Mouse (Mus musculus): ENCODE measurements at regions not wholly inside any gene's neighbourhood (a gene's known extent, or its start where the extent isn't known, plus 50 kb on each side); places are given as distances from the start of the nearest gene placed in this dataset.

GRCm38 (mm10) chr4:124073646-124074045 is 155.8 kb upstream of the 4930535I16Rik start:
- DNase-seq (ENCODE audit: low spot score) = no peak

- DNase-seq (ENCODE audit: low spot score) = no peak
Observed at GRCm38 (mm10) chr4:124064601-124065000, 146.8 kb upstream of the 4930535I16Rik start.

GRCm38 (mm10) chr4:124063269-124064100 is 145.7 kb upstream of the 4930535I16Rik start:
- no peak for DNase-seq (ENCODE audit: low spot score)

GRCm38 (mm10) chr4:124057607-124058006 is 139.8 kb upstream of the 4930535I16Rik start:
- DNase-seq (ENCODE audit: low spot score) = no peak

- no peak for DNase-seq (ENCODE audit: low spot score)
Observed at GRCm38 (mm10) chr4:124054240-124054760, 136.5 kb upstream of the 4930535I16Rik start.

GRCm38 (mm10) chr4:124053340-124054038 is 135.7 kb upstream of the 4930535I16Rik start:
- no peak for DNase-seq (ENCODE audit: low spot score)

GRCm38 (mm10) chr4:124052387-124052786 is 134.6 kb upstream of the 4930535I16Rik start:
- DNase-seq (ENCODE audit: low spot score) = peak; percentile 19

GRCm38 (mm10) chr4:124048348-124048831 is 130.6 kb upstream of the 4930535I16Rik start:
- DNase-seq (ENCODE audit: low spot score) = no peak

GRCm38 (mm10) chr4:124047898-124048297 is 130.1 kb upstream of the 4930535I16Rik start:
- DNase-seq (ENCODE audit: low spot score) = no peak

GRCm38 (mm10) chr4:124036483-124036882 is 118.7 kb upstream of the 4930535I16Rik start:
- no peak for DNase-seq (ENCODE audit: low spot score)

GRCm38 (mm10) chr4:124035657-124036061 is 117.8 kb upstream of the 4930535I16Rik start:
- no peak for DNase-seq (ENCODE audit: low spot score)

GRCm38 (mm10) chr4:124035192-124035591 is 117.4 kb upstream of the 4930535I16Rik start:
- no peak for DNase-seq (ENCODE audit: low spot score)

- DNase-seq (ENCODE audit: low spot score) = no peak
Observed at GRCm38 (mm10) chr4:124028061-124028460, 110.2 kb upstream of the 4930535I16Rik start.

- peak; percentile 14 for DNase-seq (ENCODE audit: low spot score)
Observed at GRCm38 (mm10) chr4:124016401-124016800, 98.6 kb upstream of the 4930535I16Rik start.

- DNase-seq (ENCODE audit: low spot score) = no peak
Observed at GRCm38 (mm10) chr4:124015323-124015722, 97.5 kb upstream of the 4930535I16Rik start.

GRCm38 (mm10) chr4:124012406-124012805 is 94.6 kb upstream of the 4930535I16Rik start:
- no peak for DNase-seq (ENCODE audit: low spot score)

- DNase-seq (ENCODE audit: low spot score) = no peak
Observed at GRCm38 (mm10) chr4:124008725-124009124, 90.9 kb upstream of the 4930535I16Rik start.

- no peak for DNase-seq (ENCODE audit: low spot score)
Observed at GRCm38 (mm10) chr4:124005626-124006315, 87.9 kb upstream of the 4930535I16Rik start.

- peak; percentile 3 for DNase-seq (ENCODE audit: low spot score)
Observed at GRCm38 (mm10) chr4:124002760-124003159, 84.9 kb upstream of the 4930535I16Rik start.

- no peak for DNase-seq (ENCODE audit: low spot score)
Observed at GRCm38 (mm10) chr4:124002105-124002504, 84.3 kb upstream of the 4930535I16Rik start.

GRCm38 (mm10) chr4:123995815-123996214 is 78.0 kb upstream of the 4930535I16Rik start:
- DNase-seq (ENCODE audit: low spot score) = peak; percentile 11

- DNase-seq (ENCODE audit: low spot score) = no peak
Observed at GRCm38 (mm10) chr4:123991223-123991622, 73.4 kb upstream of the 4930535I16Rik start.
